Mouse (Mus musculus) embryonic facial prominence, embryonic 12.5 days (tissue): ENCODE results near the gene Elob. TPM values are rescaled to one million over a fixed set of nuclear protein-coding genes. Genes with fewer than 3 reads are reported as not detected.

Source experiments
- ATAC-seq: fragments of 200-750 bp; cut with Nextera tagmentation; 2 replicates; pipeline ENCODE4 v1.8.0; 2017; ENCODE audit not compliant: insufficient number of reproducible peaks, insufficient read depth, low FRiP score, low TSS enrichment
- H3K27ac ChIP-seq: fragments of 300-500 bp; sonication (generic); 2 replicates; pipeline ENCODE4 v1.5.1; 2016; ENCODE audit warnings: mild to moderate bottlenecking
- H3K27me3 ChIP-seq: fragments of 300-500 bp; sonication (generic); 2 replicates; pipeline ENCODE4 v1.6.1; 2016; ENCODE audit warnings: mild to moderate bottlenecking, moderate library complexity
- H3K36me3 ChIP-seq: fragments of 300-500 bp; sonication (generic); 2 replicates; pipeline ENCODE4 v1.6.1; 2016; ENCODE audit warnings: mild to moderate bottlenecking
- H3K4me1 ChIP-seq: fragments of 300-500 bp; sonication (generic); 2 replicates; pipeline ENCODE4 v1.6.1; 2016
- H3K4me2 ChIP-seq: fragments of 300-500 bp; sonication (generic); replicated peaks from 2 replicates; pipeline ENCODE4 v1.6.1; 2016; ENCODE audit warnings: mild to moderate bottlenecking, moderate library complexity
- H3K4me3 ChIP-seq: fragments of 300-500 bp; sonication (generic); 2 replicates; pipeline ENCODE4 v1.5.1; 2016; ENCODE audit warnings: mild to moderate bottlenecking
- H3K9ac ChIP-seq: fragments of 300-500 bp; sonication (generic); 2 replicates; pipeline ENCODE4 v1.6.1; 2016; ENCODE audit warnings: mild to moderate bottlenecking, moderate library complexity
- H3K9me3 ChIP-seq: fragments of 300-500 bp; sonication (generic); 2 replicates; pipeline ENCODE4 v1.6.1; 2016; ENCODE audit warnings: mild to moderate bottlenecking, moderate library complexity
- WGBS: fragments of 180-500 bp; shearing (Covaris S2); methylation state at CpG from one replicate; pipeline ENCODE4 v1.1.7; 2016; 5-methylcytosine and 5-hydroxymethylcytosine counted together
- polyA plus RNA-seq: library from polyadenylated mRNA; unstranded; fragments of >200 nt; fragmentation: Nextera tagmentation; extraction: Ambion mirVana; gene quantifications from 2 replicates; pipeline ENCODE4 v1.2.1, GENCODE M21; 2016

The Elob gene
- polyA plus RNA-seq: 1,164 and 1,169 TPM in 2 replicates

GRCm38 (mm10) chr17:23829064-23829619 lies at the start of gene Elob:
Gene Elob (minus strand): TSS chr17:23829136.
- H3K4me3 ChIP-seq: peak within 1 kb of the TSS; percentile 89
- no peaks in the 10 kb centered on the region for H3K9me3 ChIP-seq
- peaks cover 25% of the 10 kb centered on the region for H3K36me3 ChIP-seq
- under 1% methylated on average over 26 of the region's 42 CpGs for WGBS
- ATAC-seq: peak; percentile 87
- H3K27ac ChIP-seq: peak within 1 kb of the TSS; percentile 85
- H3K4me1 ChIP-seq: peaks cover 12% of the 10 kb centered on the region; the same call in 1 of the 2 replicates
- H3K9ac ChIP-seq: peak within 1 kb of the TSS; percentile 83
- peaks cover 17% of the 10 kb centered on the region; the same call in 1 of the 2 replicates for H3K27me3 ChIP-seq
- peak within 1 kb of the TSS; percentile 85 for H3K4me2 ChIP-seq

- Histone ChIP-seq H3K9me3 (no peaks in the 10 kb centered on the region), H3K36me3 (no peaks in the 10 kb centered on the region), H3K4me3 (no peak overlapping the region), H3K9ac (no peak overlapping the region), H3K27me3 (no peaks in the 10 kb centered on the region), H3K27ac (no peak overlapping the region), H3K4me2 (no peak overlapping the region), H3K4me1 (no peaks in the 10 kb centered on the region)
- 74% methylated on average over 2 of the region's 2 CpGs for WGBS
- ATAC-seq: no peak
Measured at GRCm38 (mm10) chr17:23877166-23877565, 48.2 kb upstream of the Elob start.

GRCm38 (mm10) chr17:23876741-23877140 lies 47.8 kb upstream of the Elob start:
- H3K4me2 ChIP-seq: no peak overlapping the region

DNA sequence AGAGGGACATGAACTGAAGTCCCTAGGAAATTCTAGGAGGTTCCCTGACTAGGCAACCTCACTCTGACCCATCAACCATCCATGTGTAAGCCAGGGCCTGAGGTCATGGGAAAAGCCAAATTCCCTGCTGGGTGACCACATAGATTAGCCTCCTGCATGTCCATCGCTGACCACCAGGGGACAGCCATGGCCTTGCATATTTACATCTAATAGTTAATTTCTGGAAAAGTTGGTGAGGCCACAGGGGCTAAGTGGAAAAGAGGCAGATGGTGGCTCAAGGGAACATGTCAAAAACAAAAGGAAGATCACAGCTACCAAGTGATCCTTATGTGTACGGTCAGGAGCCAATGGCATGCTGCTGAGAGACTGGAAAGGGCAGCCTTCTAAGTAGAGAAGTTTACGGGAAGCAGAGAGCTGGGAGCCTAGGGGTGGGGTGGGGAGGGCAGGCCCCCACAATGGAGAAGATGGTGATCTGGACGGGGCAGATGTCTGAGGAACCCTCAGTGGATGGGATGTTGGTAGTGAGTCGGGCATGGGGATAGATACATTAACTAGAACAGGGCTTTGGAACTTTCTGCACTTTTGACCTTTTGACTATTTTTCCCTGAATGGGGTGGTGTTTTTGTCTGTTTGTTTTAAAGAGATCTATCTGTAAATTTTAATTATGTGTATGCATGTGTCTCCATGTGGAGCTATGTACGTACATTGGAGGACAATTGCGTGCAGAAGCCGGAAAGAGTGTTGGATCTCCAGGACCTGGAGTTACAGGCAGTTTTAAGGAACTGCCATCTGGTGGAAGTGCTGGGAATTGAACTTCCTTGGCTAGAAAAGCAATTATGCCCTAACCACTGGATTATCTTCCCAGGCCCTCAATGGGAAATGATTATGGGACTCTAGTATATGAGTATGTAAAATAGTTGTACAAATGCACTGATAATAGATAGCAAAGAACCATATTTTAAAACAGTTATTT lies 45.2 kb upstream of the Elob start:
- no peak overlapping the region for H3K9ac ChIP-seq
- H3K36me3 ChIP-seq: no peaks in the 10 kb centered on the region
- no peak for ATAC-seq
- no peaks in the 10 kb centered on the region for H3K4me1 ChIP-seq
- no peak overlapping the region for H3K4me3 ChIP-seq
- H3K4me2 ChIP-seq: no peak overlapping the region
- H3K9me3 ChIP-seq: no peaks in the 10 kb centered on the region
- no peaks in the 10 kb centered on the region for H3K27me3 ChIP-seq
- WGBS: 49% methylated on average over 8 of the region's 8 CpGs
- H3K27ac ChIP-seq: no peak overlapping the region

More at GRCm38 (mm10) chr17:23876741-23877140, 47.8 kb upstream of the Elob start:
- no peak for ATAC-seq
- Histone ChIP-seq H3K9me3 (no peaks in the 10 kb centered on the region), H3K27me3 (no peaks in the 10 kb centered on the region), H3K27ac (no peak overlapping the region), H3K4me1 (no peaks in the 10 kb centered on the region), H3K9ac (no peak overlapping the region), H3K4me3 (no peak overlapping the region), H3K36me3 (no peaks in the 10 kb centered on the region)
- 44% methylated on average over 3 of the region's 3 CpGs for WGBS

DNA sequence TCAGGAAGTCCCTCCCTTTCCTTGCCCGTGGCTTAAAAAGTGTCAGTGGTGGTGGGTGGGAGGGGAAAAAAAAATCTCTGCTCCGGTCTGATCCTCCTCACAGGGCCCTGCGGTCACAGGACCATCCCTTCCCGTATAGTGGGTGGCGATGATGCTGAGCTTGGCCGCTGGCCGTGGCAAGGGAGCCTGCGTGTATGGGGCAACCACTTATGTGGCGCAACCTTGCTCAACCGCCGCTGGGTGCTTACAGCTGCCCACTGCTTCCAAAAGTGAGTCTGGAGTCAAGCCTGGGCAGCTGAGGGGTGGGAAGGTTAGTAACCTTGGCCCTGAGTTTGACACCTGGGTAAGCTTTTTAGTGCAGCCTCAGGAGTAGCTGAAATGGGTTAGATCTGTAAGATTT lies 39.6 kb upstream of the Elob start:
- Histone ChIP-seq H3K4me3 (no peak overlapping the region), H3K27ac (no peak overlapping the region), H3K4me1 (no peaks in the 10 kb centered on the region), H3K4me2 (no peak overlapping the region), H3K9ac (no peak overlapping the region), H3K36me3 (no peaks in the 10 kb centered on the region), H3K9me3 (no peaks in the 10 kb centered on the region), H3K27me3 (no peaks in the 10 kb centered on the region)
- WGBS: 91% methylated on average over 11 of the region's 11 CpGs
- ATAC-seq: no peak

- WGBS: 88% methylated on average over 15 of the region's 15 CpGs
- no peak for ATAC-seq
- Histone ChIP-seq H3K4me1 (no peaks in the 10 kb centered on the region), H3K9me3 (no peaks in the 10 kb centered on the region), H3K36me3 (no peaks in the 10 kb centered on the region), H3K27me3 (no peaks in the 10 kb centered on the region), H3K4me3 (no peak within 1 kb of the TSS), H3K9ac (no peak within 1 kb of the TSS), H3K27ac (no peak within 1 kb of the TSS), H3K4me2 (no peak within 1 kb of the TSS)
Measured at GRCm38 (mm10) chr17:23867756-23868155, 38.8 kb upstream of the Elob start, which contains the start of gene Prss21. Gene Prss21 (plus strand): TSS chr17:23868056.

- ATAC-seq: no peak
- Histone ChIP-seq H3K9me3 (no peaks in the 10 kb centered on the region), H3K9ac (no peak overlapping the region), H3K4me1 (no peaks in the 10 kb centered on the region), H3K27ac (no peak overlapping the region), H3K4me2 (no peak overlapping the region), H3K36me3 (no peaks in the 10 kb centered on the region), H3K4me3 (no peak overlapping the region), H3K27me3 (no peaks in the 10 kb centered on the region)
- WGBS: 82% methylated on average over 4 of the region's 4 CpGs
Measured at GRCm38 (mm10) chr17:23862926-23863325, 34.0 kb upstream of the Elob start.

DNA sequence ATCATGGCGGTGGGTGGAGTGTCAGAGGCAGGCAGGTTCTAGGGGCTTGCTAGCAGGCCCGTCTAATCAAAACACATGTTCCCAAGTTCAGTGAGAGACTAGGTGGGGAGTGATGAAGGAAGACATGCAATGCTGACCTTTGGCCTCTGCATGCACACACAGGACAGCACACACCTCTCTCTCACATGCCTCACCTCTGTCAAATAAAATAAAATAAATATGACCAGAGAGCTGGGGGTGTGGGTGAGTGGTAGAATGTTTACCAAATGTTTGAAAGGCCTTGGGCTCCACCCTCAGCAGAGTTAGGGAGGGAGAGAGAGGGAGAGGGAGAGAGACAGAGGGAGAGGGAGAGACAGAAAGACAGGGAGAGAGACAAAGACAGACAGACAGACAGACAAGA lies 29.0 kb upstream of the Elob start:
- Histone ChIP-seq H3K9ac (no peak overlapping the region), H3K4me1 (no peaks in the 10 kb centered on the region), H3K4me3 (no peak overlapping the region), H3K27me3 (no peaks in the 10 kb centered on the region), H3K9me3 (no peaks in the 10 kb centered on the region), H3K4me2 (no peak overlapping the region), H3K27ac (no peak overlapping the region), H3K36me3 (no peaks in the 10 kb centered on the region)
- WGBS: 73% methylated on average over 2 of the region's 2 CpGs
- ATAC-seq: no peak

DNA sequence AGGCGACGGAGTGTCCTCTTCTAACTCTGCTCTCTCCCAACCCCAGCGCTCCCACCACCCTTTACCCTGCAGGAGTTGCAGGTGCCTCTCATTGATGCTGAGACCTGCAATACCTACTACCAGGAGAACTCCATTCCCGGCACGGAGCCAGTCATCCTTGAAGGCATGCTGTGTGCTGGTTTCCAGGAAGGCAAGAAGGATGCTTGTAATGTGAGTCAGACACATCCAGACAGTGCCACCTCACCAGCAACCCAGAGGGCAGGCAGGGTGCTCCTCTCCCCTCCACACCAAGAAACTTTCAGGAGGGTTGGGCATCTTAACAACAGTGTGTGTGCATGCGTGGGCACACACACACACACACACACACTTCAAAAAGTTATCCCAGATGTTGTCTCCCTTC lies 28.3 kb upstream of the Elob start:
- 85% methylated on average over 6 of the region's 6 CpGs for WGBS
- Histone ChIP-seq H3K9me3 (no peaks in the 10 kb centered on the region), H3K4me2 (no peak overlapping the region), H3K4me1 (no peaks in the 10 kb centered on the region), H3K27me3 (no peaks in the 10 kb centered on the region), H3K36me3 (no peaks in the 10 kb centered on the region), H3K4me3 (no peak overlapping the region), H3K27ac (no peak overlapping the region), H3K9ac (no peak overlapping the region)
- no peak for ATAC-seq

DNA sequence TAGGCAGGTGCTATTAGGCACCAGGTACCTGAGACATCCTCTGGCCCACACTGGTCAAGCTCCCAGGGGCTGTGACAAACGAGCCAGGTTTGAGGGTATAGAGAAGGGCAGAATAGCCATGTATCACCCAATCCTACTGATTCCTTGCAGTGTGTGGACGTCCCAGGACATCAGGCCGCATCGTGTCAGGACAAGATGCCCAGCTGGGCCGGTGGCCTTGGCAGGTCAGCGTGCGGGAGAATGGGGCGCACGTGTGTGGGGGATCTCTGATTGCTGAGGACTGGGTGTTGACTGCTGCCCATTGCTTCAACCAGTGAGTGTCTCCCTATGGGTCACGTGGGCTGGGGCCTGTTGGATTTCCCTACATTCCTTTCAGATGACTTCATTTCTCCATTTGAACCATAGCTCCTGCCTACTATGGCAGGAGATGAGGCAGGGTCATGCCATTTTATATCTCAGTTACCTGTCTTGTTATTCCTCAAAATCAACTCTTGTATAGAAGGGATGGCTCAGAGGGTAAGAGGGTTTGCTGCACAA lies 25.4 kb upstream of the Elob start:
- no peak overlapping the region for H3K9ac ChIP-seq
- no peaks in the 10 kb centered on the region for H3K36me3 ChIP-seq
- no peaks in the 10 kb centered on the region for H3K9me3 ChIP-seq
- ATAC-seq: no peak
- no peak overlapping the region for H3K27ac ChIP-seq
- WGBS: 86% methylated on average over 10 of the region's 10 CpGs
- no peak overlapping the region for H3K4me3 ChIP-seq
- no peaks in the 10 kb centered on the region for H3K4me1 ChIP-seq
- no peak overlapping the region for H3K4me2 ChIP-seq
- H3K27me3 ChIP-seq: no peaks in the 10 kb centered on the region

GRCm38 (mm10) chr17:23853292-23853691 lies 24.4 kb upstream of the Elob start:
- Histone ChIP-seq H3K36me3 (no peaks in the 10 kb centered on the region), H3K4me3 (no peak overlapping the region), H3K4me1 (no peaks in the 10 kb centered on the region), H3K4me2 (no peak overlapping the region), H3K27ac (no peak overlapping the region), H3K27me3 (no peaks in the 10 kb centered on the region), H3K9me3 (no peaks in the 10 kb centered on the region), H3K9ac (no peak overlapping the region)
- no peak for ATAC-seq
- WGBS: 28% methylated on average over 5 of the region's 5 CpGs
